Mouse (Mus musculus): Measurements from ENCODE around the gene Vkorc1. TPM values are rescaled to one million over a fixed set of nuclear protein-coding genes. Genes with fewer than 3 reads are reported as not detected.
"Not testable (repeated sequence)": the region's sequence is repeated elsewhere in the genome, so short reads cannot be mapped to it uniquely, and the experiment has no call there.

Gene Vkorc1
- total RNA-seq (2018; cell fraction: chromatin; rRNA removed), result 10 to 100 TPM in 1 of 26 experiments, 1 to 10 TPM in 6, not detected in 19; 1.0 to 14.9 (median 2.0) TPM
- 10 to 100 TPM; 16.4 to 49.8 (median 25.2) TPM for total RNA-seq (2018; cell fraction: cytosol; rRNA removed)
- 10 to 100 TPM in 16 of 26 experiments, 1 to 10 TPM in 10; 2.8 to 24.2 (median 10.3) TPM for total RNA-seq (2018; cell fraction: nucleus; rRNA removed)
- 38.2 to 42.7 TPM (median 41.1 TPM) in 3 replicates for polyA plus RNA-seq (2018)

DNA sequence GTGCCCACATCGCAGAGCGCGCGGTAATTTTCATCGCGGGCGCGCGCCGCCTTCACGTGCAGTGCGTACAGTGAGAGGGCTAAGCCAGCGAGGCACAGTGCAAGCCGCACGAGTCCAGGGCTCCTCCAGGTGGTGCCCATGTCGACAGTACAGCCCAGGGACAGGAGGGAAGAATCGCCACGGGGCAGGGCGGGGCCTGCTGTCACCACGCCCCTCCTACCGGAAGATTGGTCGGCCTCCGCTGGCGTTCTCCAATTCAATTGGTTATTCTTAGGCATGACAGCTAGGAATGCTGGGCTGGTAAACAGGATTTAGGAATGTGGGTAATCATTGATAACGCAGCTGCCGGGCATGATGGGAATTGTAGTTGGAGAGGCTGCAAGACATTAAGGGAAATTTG is at the start of gene Vkorc1, which contains the start of gene Gm21974:
Gene Vkorc1 (minus strand): TSS at position 176 of the 400 bp plus-strand sequence.
Gene Gm21974 (minus strand): TSS at position 13 of the 400 bp plus-strand sequence.
- Histone ChIP-seq H3K36me3 (ENCODE audit: inconsistent target) (no peaks in the 10 kb centered on the region; the same call in 1 of the 2 replicates), H3K79me2 (ENCODE audit: inconsistent target) (no peaks in the 10 kb centered on the region), H3K27ac (0 out of 2 replicates have a peak within 1 kb of the TSS, but pooled peaks have one; percentile 12), H3K4me3 (ENCODE audit: inconsistent target) (peak within 1 kb of the TSS; percentile 58)
- under 1% methylated on average over 26 of the region's 26 CpGs for WGBS (ENCODE audit: missing documents)

DNA sequence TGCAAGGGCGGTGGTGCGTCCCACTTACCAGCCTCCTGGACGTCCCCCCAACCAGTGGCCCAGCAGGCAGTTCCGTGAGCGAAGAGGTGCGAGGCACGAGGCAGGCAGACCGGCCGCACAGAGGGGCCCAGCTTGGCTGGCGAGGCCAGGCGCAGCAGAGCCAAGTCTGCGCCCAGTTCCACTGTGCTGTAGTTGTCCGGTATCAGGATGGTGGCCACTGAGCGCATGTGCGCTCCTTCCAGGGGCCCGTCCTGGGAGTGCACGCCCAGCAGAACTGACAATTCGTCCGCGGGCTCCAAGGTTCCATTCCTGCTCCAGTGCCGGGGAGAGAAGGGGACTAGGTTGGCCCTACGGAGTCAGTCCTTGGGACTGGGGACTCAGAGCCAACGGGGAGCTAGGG is 49.2 kb upstream of the Vkorc1 start:
- Histone ChIP-seq H3K36me3 (ENCODE audit: inconsistent target) (no peaks in the 10 kb centered on the region), H3K27ac (no peak overlapping the region), H3K4me3 (ENCODE audit: inconsistent target) (no peak overlapping the region), H3K79me2 (ENCODE audit: inconsistent target) (no peaks in the 10 kb centered on the region)
- 63% methylated on average over 23 of the region's 23 CpGs for WGBS (ENCODE audit: missing documents)

DNA sequence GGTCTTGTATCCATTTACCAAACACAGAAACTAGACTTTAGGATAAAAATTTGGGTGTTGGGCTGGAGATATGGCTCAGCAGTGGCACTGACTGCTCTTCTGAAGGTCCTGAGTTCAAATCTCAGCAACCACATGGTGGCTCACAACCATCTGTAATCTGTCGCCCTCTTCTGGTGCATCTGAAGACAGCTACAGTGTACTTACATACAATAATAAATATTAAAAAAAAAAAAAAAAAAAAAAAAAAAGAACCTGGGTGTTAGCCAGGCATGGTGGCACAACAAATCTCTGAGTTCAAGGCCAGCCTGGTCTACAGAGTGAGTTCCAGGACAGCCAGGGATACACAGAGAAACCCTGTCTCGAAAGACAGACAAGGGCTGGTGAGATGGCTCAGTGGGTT is 46.7 kb upstream of the Vkorc1 start:
- 48% methylated on average over 2 of the region's 2 CpGs for WGBS (ENCODE audit: missing documents)

DNA sequence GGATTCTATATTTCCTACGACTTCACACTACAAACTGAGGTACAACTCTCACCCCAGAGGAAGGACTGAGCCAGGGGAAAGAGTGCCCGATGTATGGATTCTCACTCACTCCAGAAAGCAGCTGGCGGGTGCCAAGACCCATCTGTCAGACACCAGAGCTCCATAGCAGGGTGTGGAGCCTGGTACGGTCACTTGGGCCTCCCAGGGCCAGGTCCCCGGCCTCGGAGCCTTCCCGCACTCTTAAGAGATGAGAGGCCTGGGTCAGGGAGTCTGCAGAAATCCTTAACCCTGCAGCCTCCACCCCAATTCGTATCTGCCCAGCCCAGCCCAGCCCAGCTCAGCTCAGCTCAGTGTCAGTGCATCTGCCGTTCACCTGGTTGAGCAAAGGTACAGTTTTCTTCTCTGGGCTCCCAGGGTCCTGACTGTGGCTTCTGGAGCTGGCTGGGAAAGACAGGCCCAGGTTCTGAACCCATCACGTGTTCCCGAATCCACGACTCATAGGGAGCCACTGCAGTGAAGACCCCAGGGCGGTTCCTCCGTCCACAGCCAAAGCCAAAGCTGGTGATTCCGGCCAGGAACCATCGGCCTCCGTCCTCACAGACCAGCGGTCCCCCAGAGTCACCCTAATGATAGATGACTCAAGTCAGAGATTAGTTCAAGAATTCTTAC is 40.9 kb upstream of the Vkorc1 start:
- Histone ChIP-seq H3K36me3 (ENCODE audit: inconsistent target) (no peaks in the 10 kb centered on the region), H3K79me2 (ENCODE audit: inconsistent target) (no peaks in the 10 kb centered on the region), H3K4me3 (ENCODE audit: inconsistent target) (peak overlapping the region; percentile 23), H3K27ac (no peak overlapping the region)
- WGBS (ENCODE audit: missing documents), result 72% methylated on average over 18 of the region's 18 CpGs

More for the DNA sequence above, 46.7 kb upstream of the Vkorc1 start:
- H3K36me3 ChIP-seq (ENCODE audit: inconsistent target); H3K27ac ChIP-seq; H3K79me2 ChIP-seq (ENCODE audit: inconsistent target); H3K4me3 ChIP-seq (ENCODE audit: inconsistent target): not testable (repeated sequence)

DNA sequence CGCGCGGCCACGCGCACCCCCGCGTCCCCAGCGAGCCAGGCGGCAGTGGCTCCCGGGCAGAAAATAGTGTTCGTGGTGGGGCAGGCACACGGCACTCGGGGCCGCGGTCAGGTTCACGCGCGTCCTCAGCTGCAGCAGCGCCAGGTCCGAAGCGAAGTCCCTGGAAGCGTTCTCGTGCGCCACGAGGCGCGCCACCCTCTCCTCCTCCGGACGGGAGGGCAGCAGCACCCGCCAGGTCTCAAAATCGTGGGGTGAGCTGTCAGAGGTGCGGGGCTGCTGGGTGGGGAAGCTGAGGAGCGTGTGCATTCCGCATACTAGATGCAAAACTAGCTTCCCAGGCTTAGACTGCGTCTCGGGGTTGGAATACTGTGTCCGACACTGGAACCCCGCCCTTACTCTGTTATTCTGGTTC is 40.3 kb upstream of the Vkorc1 start:
- Histone ChIP-seq H3K79me2 (ENCODE audit: inconsistent target) (no peaks in the 10 kb centered on the region), H3K4me3 (ENCODE audit: inconsistent target) (peak overlapping the region; percentile 23), H3K27ac (no peak overlapping the region), H3K36me3 (ENCODE audit: inconsistent target) (no peaks in the 10 kb centered on the region)
- WGBS (ENCODE audit: missing documents), result 1% methylated on average over 29 of the region's 38 CpGs

DNA sequence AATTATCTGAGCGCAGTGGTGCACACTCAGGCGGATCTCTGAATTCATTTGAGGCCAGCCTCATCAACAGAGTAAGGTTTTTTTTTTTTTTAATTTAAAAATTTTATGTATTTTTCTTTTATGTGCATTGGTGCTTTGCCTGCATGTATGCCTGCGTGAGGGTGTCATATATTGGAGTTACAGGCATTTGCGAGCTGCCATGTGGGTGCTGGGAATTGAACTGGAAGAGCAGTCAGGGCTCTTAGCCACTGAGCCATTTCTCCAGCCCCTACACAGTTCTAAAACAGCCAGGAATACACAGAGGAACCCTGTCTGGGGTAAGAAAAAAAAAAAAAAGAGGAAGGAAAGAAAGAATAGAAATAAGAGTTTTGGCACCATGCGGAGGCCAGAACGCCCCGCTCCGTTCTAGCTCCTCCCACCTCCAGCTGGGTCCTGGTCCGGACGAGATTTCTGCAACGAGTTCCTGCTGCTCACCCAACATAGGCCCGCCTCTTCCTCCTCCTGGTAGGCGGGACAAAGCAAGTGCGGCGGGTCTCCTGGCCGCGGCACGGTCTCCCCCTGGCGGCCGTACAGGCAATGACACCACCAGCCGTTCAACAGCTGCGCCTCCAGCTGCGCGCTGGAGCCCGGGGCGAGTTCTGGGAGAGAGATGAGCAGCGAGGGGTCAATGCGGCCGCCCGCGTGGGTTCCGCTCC is 39.8 kb upstream of the Vkorc1 start:
- H3K27ac ChIP-seq, result peak overlapping the region; percentile 53
- WGBS (ENCODE audit: missing documents), result 7% methylated on average over 31 of the region's 32 CpGs
- no peaks in the 10 kb centered on the region for H3K36me3 ChIP-seq (ENCODE audit: inconsistent target)

DNA sequence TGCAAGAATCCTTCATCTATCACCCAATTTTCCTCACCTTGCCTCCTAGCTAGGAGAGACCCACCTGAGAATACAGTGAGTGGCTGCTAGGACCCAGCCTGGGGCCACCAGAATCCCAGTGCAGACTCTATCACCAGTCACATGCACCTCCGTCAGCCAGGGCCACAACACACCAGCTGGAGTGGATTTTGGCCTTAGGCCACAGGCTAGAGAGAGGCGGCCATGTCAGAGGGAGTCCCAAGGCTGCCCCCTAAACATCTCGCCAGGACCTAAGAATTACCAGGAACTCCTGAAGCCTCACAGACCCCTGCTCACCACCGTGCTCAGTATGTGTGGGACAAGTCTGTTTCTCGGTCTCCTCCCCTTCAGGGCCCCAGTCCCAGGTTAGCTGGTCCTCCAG is 38.7 kb upstream of the Vkorc1 start:
- Histone ChIP-seq H3K4me3 (ENCODE audit: inconsistent target) (no peak overlapping the region), H3K36me3 (ENCODE audit: inconsistent target) (no peaks in the 10 kb centered on the region), H3K27ac (no peak overlapping the region), H3K79me2 (ENCODE audit: inconsistent target) (no peaks in the 10 kb centered on the region)
- WGBS (ENCODE audit: missing documents), result 92% methylated on average over 5 of the region's 5 CpGs

More for the DNA sequence above, 39.8 kb upstream of the Vkorc1 start:
- Histone ChIP-seq H3K4me3 (ENCODE audit: inconsistent target) (no peak overlapping the region), H3K79me2 (ENCODE audit: inconsistent target) (no peaks in the 10 kb centered on the region)

DNA sequence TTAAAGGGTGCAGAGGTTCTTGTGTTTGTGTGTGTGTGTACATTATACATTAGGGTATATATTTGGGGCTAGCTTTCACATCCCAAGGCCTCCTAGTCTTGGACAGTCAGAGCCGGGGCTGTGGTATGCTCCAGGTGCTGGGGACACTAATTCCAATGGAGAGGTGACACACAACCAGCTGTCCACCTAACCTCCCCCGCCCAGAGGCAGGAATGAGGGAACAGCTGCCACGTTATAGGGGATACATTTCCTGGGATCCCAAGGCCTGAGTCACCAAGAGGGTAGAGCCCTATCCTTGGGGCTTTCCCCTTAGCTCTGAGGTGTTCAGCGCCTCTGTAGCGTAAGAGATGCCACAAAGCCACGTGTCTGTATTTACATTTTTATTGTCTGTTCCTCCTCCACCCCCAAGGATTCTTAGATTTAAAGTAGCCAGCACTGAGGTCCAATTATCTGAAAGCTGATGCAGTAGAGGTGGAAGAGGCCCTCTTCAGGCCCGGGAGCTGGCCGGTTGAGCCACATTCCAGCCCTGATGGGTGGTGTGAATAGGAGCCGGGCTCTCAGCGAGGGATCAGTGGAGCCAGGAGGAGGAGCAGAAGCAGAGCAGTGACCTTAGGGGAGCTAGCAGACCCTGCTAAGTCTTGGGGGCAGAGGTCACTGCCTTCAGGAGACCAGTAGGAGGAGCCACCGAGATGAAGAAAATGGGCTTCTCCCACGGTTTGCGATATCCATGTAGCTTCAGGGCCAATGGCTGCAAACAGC is 37.0 kb upstream of the Vkorc1 start:
- H3K27ac ChIP-seq, result no peak overlapping the region

DNA sequence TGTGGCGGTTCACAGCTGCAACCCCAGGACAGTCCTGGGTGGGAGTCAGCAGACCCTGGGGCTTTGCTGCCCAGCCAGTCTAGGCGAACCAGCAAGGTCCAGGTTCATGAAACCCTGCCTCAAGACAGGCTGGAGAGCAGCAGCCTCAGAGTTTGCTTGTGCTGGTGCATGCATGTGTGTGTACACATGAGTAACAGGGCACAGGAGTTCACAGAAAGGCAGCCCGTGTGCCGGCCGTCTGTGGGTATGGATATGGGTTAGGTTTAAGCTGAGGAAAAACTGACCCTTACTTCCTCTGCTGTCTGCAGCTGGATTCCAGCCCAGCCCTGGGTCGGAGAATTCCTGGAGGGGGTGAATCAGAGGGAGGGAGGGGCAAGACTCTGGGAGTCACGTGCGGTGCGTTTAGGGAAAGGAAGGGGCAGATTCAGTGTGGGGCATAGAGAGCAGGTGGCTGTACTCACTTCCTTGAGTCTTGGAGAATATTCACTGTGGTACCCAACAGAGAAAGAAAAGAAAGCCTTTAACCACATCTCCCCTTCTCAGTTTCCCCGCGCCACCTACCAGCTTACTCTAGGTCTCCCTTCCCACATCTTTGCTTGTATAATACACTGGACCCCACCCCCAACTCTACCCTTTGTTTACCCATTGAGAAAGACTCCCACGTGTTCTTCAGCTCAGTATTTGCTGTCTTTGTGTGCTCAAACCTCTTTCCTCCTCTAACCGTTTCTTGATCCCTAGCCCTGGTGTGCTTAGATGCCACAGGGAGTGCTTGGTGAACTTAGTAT is 36.1 kb upstream of the Vkorc1 start:
- 51% methylated on average over 12 of the region's 13 CpGs for WGBS (ENCODE audit: missing documents)
- Histone ChIP-seq H3K4me3 (ENCODE audit: inconsistent target) (no peak overlapping the region), H3K79me2 (ENCODE audit: inconsistent target) (no peaks in the 10 kb centered on the region), H3K27ac (no peak overlapping the region), H3K36me3 (ENCODE audit: inconsistent target) (no peaks in the 10 kb centered on the region)

More for the DNA sequence above, 37.0 kb upstream of the Vkorc1 start:
- WGBS (ENCODE audit: missing documents), result 86% methylated on average over 13 of the region's 13 CpGs
- Histone ChIP-seq H3K79me2 (ENCODE audit: inconsistent target) (no peaks in the 10 kb centered on the region), H3K4me3 (ENCODE audit: inconsistent target) (no peak overlapping the region), H3K36me3 (ENCODE audit: inconsistent target) (no peaks in the 10 kb centered on the region)

DNA sequence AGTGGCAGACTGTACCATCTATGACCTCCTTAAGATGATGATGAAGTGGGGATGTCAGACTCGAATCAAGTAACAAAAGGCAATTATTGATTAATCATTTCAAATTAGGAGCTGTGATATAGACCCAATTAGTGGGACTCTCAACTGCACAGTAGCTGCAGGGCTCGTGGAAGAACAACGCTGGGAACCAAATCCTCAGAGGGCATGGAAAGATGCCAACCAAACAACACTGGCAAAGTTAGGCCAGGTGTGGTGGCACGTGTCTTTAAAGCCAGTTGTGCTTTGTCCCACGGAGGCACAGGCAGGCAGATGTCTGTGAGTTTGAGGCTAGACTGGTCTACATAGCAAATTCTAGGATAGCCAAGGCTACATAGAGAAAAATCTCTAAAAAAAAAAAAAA is 35.2 kb upstream of the Vkorc1 start:
- no peak overlapping the region for H3K4me3 ChIP-seq (ENCODE audit: inconsistent target)
- H3K79me2 ChIP-seq (ENCODE audit: inconsistent target), result no peaks in the 10 kb centered on the region
- WGBS (ENCODE audit: missing documents), result 93% methylated on average over 5 of the region's 5 CpGs
- peaks cover 4% of the 10 kb centered on the region; the same call in 1 of the 2 replicates for H3K36me3 ChIP-seq (ENCODE audit: inconsistent target)
- H3K27ac ChIP-seq, result no peak overlapping the region

DNA sequence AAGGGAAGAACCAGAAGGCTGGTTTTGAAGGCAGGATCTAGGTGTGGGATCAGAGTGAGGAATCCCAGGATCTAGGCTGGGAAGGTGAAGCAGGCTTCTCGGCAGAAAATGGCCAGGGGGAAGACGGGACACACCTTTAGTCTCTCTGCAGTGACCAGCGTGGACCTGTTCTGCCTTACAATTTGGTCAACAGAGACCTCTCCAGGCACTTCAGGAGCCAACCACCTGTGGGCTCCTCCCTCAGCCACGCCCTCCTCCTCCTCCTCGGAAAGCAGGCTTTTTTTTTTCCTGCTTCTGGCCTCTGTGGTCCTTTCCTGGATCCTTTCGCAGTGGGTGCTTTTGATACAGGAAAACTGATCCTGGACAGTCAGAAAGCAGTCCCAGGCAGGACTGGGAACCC is 34.5 kb upstream of the Vkorc1 start, which contains the start of gene Prss8:
Gene Prss8 (minus strand): TSS at position 182 of the 400 bp plus-strand sequence.
- WGBS (ENCODE audit: missing documents), result 80% methylated on average over 5 of the region's 6 CpGs
- H3K79me2 ChIP-seq (ENCODE audit: inconsistent target), result no peaks in the 10 kb centered on the region
- H3K4me3 ChIP-seq (ENCODE audit: inconsistent target), result no peak within 1 kb of the TSS
- H3K36me3 ChIP-seq (ENCODE audit: inconsistent target), result peaks cover 9% of the 10 kb centered on the region; the same call in 1 of the 2 replicates
- no peak within 1 kb of the TSS for H3K27ac ChIP-seq

DNA sequence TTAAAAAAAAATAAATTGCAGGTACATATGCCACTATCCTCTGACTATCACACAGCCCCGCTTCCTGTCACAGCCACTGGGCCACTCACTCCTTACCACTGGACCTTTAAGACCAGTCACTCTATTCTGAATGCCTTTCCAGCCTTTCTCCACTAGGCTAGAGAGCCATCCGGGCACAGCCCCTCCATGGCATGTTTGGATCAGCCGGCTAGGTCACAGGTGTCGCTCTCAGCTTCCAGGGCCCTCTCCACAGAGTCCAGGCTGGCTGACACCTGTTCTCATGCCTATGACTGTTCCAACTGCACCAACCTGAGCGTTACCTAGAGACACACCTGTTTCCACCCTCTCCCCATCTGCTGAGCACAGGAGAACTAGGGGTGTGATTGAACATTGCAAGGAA is 33.2 kb upstream of the Vkorc1 start:
- H3K27ac ChIP-seq, result no peak overlapping the region
- no peak overlapping the region for H3K4me3 ChIP-seq (ENCODE audit: inconsistent target)
- H3K36me3 ChIP-seq (ENCODE audit: inconsistent target), result peaks cover 15% of the 10 kb centered on the region; the same call in 1 of the 2 replicates
- 97% methylated on average over 5 of the region's 5 CpGs for WGBS (ENCODE audit: missing documents)
- no peaks in the 10 kb centered on the region for H3K79me2 ChIP-seq (ENCODE audit: inconsistent target)

DNA sequence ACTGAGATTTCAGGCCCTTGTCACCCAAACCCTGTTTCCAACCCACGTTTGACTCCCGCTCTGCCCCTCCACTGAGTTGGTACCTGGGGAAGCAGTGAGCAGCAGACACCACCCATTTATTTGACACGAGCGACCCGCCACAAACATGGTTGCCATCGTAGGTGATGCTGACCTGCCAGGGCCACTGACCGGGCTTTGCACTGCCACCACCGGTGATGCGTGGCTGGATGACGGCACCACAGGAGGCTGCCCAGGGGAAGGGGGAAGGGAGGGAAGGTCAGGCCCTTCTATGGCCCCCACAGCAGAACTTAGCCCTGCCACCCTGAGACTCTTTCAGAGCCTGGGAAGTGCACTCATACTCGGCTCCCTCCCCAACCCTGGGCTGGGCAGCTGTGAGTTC is 32.3 kb upstream of the Vkorc1 start:
- no peak overlapping the region for H3K4me3 ChIP-seq (ENCODE audit: inconsistent target)
- WGBS (ENCODE audit: missing documents), result 100% methylated on average over 2 of the region's 11 CpGs

More for the DNA sequence above, 32.3 kb upstream of the Vkorc1 start:
- peaks cover 15% of the 10 kb centered on the region; the same call in 1 of the 2 replicates for H3K36me3 ChIP-seq (ENCODE audit: inconsistent target)
- H3K79me2 ChIP-seq (ENCODE audit: inconsistent target), result no peaks in the 10 kb centered on the region
- no peak overlapping the region for H3K27ac ChIP-seq

All from macrophage (primary cell).